Mouse (Mus musculus) mature B cell (primary cell): Measurements from ENCODE around the gene Il1rl1.

Experiments used
- in situ Hi-C: fragments of 300-500 bp; cut with MboI; formaldehyde crosslinking; loops from 2 replicates; pipeline ENCODE4 v1.14.3; 2019

Gene Il1rl1

DNA sequence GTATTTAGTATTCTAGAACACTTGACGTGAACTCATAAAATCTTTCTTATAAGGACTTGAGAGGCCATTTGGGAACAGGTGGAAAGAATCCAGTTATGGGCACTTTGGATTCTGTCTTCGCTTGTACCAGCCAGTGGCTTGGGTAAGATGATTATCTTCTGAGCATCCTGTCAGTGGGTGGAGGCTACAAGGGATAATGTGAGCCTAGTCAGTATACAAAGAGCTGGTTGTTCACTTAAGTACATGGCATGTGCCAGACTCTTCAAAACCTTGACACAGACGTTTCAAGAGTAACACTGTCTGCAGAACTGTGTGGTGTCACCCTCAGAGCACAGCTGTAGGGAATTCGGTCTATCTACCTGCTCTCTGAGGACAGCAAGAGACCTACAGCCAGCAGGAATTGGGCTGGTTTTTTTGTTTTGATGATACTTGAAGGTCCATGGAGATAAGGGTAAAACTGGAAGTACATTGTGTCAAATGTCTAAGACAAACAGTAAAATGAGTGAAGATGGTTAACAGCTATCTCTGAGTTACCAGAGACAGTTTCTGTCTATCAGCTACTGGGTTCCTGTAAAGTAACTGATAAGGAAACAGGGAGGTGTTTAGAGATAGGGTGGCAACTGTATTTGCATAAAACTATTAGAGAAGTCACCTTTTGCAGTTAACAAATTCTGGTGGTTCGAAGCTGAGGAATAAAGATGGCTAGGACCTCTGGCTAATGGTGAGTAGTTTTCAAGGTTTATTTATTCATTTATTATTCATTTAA is at the start of gene Il1rl1:
Gene Il1rl1 (plus strand): TSS at position 661 of the 766 bp plus-strand sequence.
- in situ Hi-C loops: no loop called here

DNA sequence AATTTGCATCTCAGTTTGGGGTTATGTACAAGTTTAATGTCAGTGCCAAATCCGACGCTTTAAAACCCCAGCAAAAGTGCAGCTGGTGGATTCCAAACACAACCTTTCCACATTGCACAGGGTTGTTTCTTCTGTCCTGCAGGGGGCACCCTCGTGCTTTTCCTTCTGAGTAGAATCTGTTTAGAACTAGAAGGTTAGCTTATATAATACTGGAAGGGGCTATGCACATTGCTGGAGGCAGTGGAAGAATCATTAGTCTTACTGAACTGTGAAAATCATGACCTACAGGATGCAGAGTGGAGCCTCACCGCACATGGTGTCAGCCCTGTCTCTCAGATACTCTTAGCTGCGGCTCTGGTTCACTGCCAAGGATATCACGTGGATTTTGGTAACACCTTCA is 49.3 kb upstream of the Il1rl1 start:
- in situ Hi-C loops: loop anchor here (10.0 kb wide), 2 partner anchors 165 to 265 kb away; no protein-coding TSS in a partner anchor

DNA sequence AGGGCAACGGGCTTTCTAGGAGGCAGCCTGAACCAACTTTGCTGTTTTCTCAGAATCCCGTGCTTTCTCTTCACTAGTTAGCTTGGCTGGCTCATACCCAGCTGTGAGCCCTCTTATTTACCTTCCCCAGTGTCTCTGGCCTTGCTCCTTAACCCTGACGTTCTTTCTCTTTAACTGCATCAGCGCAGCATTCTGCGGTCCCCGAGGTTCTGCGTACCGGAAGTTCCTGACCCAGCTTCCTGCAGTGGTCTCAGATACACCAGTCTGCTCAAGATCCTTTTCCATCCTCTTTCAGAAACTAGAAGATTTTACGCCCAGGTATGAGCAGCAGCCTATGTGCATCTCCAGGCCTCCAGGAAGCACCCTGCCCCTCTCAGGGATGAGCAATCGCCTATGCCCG is 48.4 kb upstream of the Il1rl1 start:
- in situ Hi-C loops: loop anchor here (10.0 kb wide), 2 partner anchors 164 to 266 kb away; no protein-coding TSS in a partner anchor

DNA sequence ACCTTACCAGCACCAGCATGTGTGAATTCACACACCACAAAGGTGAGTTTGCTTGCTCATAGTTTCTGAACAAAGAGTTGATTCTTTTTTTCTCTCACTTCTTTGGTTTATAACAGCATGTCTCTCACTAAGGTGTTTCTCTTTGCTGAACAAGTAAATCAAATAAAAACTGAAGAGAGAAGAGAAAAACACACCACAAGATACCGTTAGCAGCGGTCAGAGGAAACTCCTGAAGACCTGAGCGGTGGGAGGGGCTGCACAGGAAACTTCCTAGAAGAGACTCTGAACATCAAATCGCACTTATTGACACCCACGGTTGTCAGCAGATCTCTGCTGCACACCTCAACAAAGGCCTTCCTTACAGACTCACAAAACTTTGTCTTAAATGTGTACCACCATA is 46.5 kb upstream of the Il1rl1 start:
- in situ Hi-C loops: loop anchor here (10.0 kb wide), 2 partner anchors 162 to 268 kb away; no protein-coding TSS in a partner anchor

DNA sequence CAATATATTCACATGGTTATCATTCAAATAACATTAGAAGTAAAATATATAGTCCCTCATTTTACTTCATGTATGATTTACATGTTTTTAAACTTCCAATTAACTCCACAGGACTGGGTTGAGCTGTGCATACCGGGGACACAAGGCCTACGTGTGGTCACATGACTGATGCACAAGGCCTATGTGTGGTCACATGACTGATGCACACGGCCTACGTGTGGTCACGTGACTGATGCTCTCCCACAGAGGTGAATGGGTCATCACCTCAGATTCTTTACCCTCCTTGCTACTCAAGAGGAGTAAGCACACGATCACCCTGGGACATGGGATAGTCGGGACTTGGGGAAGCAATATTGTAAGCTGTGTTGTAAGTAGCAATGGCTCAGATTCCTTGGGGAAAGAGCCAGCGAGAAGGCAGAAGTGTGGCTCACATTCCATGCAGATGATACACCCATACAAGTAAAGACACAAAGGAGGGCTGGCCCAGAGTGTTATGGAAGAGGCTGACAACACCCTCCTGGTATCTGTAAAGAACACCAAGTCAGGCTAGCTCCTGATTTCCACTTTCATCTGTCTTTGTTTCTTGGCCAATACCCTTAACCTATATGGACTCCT is 44.3 kb upstream of the Il1rl1 start:
- in situ Hi-C loops: loop anchor here (10.0 kb wide), 2 partner anchors 160 to 270 kb away; no protein-coding TSS in a partner anchor

DNA sequence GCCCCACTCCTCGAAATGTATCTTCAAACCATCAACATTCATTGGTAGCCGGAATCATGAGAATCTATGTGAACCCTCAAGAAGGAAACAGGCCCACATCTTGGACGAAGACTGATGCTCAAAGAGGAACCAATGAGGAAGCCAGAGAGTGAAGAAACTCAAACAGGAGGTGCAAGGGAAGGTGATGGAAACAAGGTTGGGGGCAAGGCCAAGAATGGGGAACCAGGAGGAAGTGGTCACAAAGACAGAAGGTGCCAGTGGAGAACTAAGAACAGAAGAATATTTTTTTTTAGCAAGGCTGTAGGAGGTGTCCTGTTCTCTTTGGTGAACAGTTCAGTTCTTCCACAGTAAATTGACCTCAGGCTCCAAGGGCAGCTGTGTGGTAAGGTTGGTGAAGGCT is 38.0 kb upstream of the Il1rl1 start:
- in situ Hi-C loops: no loop called here

DNA sequence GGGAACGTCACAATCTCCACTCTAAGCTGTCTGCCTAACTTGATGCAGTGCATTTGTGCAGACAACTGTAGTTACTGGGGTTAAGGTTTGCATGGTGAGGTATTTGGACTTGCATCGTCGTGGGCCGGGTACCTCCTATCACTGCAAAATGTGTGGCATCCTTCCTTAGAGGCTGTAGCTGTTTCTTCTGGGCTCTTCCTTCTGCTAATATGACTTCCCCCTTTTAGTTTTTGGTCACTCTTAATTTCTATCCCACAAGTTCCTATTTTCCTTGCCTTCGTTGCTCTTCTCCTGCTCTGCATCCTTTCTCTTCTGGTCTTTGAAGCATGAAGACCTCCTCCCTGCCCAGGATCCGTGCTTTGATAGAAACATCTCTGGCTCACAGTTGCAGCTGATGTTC is 36.8 kb upstream of the Il1rl1 start:
- in situ Hi-C loops: no loop called here

DNA sequence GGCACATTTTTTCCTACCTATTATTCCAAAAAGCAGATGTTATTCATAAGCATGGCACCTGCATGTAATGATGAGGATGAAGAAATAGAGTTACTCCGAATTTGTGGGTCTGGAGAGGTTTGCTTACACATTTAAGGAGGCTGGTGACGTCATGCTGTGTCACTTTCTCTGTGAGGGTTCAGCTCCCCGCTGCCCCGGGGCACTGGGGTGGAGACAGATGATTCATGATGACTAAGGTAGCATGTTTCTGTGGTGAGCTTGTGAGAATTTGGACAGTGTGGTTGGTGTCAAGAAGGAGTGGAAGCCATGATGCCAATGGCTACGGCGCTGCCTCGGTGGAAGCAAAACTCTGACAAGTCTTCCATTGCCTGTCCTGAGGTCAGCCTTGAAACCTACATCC is 36.2 kb upstream of the Il1rl1 start:
- in situ Hi-C loops: no loop called here

DNA sequence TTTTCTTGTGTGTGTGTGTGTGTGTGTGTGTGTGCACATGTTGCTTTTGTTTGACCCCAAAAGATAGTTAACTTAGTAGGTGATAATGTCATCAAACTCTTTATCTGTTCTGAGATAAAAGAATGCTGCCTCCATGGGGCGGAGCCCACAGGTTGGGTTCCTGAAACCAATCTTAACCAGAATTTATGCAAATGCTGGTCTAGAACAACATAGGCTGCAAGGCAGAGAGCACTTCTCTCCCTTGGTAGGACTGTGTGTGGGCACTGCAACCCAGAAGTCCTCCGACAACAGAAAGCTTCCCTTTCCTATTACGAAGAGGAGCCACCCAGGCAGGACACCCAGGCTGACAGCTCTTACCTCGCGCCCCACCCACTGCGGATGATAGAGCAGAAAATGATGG is 29.7 kb upstream of the Il1rl1 start:
- in situ Hi-C loops: no loop called here

DNA sequence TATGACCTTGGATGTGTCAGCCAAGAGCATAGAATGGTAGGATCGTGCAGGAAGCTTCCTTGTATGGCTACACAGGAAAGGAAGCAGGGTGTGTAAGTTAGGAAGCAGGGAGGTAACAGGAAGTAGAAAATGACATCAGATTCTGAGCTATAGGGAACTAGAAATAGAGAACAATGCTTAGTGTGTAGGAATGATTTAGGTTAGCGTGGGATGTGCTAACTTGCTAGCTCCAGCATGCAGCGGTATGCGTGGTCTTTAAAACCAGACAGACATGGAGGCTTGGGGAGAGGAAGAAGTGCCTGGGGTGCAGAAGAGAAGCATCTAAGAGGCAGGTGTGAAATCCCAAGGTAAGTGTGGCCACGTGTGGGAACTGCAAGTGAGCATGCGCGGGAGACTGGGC is 24.7 kb upstream of the Il1rl1 start:
- in situ Hi-C loops: no loop called here

DNA sequence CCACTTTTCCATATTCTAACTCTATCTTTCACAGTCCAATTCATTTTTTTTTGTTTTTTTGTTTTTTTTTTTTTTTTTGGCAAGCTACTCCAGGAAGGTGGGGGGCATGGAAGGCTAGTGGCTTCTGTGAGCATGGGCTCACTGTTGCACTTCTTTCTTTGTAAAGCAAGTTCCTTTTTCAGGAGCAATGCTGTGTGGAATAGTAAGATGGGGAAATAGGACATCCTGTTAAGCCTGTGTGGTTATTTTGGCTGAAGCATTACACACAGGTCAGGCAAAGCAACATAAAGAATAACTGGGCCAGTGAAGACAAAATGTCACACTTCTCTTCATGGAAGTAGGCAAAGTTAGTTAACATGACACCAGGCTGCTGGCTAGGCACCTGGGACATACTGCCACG is 19.5 kb upstream of the Il1rl1 start:
- in situ Hi-C loops: no loop called here

DNA sequence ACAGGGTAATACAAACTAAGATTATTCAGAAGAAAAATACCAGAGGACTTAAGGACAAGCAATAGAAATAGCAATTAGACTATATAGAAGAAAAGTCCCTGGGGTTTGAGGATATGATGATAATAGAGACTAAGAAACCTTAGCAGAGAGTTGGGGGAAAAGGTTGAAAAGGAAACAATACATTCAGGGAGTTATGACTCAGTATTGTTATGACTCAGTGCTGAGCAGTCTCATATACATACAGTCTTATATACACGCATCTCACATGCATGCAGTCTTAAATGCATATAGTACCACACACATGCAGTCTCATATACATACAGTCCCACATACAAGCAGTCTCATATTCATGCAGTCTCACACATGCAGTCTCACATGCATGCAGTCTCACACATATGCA is 16.3 kb upstream of the Il1rl1 start:
- in situ Hi-C loops: no loop called here

DNA sequence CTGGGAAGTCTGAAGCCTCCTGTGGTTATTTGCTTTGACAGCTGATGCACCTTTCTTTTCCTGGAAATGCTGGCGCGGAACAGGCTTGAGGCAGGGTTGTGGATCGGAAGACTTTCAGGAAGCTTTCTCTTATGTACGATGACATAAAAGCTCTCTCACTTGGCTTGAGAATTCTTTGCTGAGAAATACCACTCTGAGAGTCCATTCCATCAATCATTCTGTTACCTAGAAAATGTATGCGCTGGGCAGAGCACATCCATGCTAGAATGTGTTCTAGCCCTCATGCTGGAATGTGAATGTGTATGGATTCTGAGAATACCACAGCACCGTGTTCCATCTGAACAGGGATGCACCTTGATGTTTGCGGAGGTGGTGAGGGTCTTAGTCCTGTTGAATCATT is 15.1 kb upstream of the Il1rl1 start:
- in situ Hi-C loops: no loop called here

DNA sequence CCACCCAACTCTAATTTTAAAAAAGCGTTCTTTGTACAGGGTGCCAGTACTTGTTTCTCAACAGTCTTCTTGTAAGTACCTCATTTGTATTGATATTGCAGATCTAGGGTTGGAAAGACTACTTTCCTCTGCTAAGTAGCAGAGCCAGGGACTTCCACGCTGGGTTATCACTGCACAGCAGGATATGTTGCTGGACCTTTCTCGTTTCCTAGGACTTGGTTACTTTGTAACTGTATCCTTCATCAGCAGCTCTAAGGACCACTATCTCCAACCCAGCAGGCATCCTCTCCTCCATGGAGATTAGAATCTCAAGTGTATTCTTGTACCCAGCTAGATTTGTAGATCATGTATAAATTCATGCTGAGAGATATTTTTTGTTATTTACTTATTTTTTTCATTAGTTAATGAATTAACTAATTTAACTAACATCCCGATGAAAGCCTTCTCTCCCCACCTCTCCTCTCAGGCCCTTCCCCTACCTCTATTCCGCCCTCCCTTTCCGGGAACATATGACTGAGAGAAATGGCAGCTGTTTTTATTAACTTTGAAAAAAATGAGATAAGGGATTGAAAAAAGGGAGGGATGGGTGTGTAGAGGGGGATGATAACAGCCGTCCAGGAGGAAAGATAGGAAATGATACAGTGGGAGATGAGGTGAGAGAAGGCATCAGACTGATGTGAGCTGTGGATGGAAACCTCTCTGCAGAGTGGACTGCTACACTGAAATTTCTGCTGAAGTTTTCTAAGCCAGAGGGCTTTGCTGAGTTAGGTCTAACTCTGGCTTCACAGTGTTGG is 14.3 kb upstream of the Il1rl1 start:
- in situ Hi-C loops: no loop called here

DNA sequence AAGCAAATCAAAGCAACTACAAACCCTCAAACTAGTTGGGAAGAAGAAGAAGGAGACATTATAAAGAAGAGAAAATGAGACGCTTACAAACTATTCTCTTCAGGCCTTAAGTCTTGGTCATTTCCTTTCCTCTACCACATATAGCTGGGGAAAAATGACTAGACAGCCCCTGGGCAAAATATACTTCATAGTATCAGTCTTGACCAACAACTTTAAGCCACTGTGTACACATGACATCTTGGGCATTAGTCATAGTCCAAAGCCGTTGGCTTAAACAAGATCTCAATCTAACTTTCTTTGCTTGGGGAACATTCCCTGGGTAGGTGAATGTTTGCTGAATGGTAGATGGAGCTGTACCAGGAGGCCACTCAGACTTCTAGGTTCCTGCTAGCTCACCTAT is 12.3 kb upstream of the Il1rl1 start:
- in situ Hi-C loops: no loop called here

DNA sequence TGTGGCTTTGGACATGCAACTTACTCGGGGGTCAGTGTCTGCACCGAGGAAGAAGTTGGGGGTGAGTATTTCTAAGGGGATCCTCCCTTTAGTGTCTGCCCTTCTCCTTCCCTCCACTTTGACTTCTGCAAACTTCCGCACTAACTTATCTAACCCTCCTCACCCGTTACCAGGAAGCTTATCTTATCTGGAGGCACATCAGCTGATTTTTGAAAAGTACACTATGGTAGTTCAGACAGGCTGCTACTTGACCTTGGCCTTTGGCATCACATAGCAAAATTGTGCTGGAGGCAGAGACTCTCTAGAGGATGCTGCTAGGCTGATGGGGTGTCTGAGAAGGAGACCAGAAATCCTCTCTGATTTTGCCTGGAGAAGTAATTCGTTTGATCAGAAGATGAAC is 10.9 kb upstream of the Il1rl1 start:
- in situ Hi-C loops: no loop called here

DNA sequence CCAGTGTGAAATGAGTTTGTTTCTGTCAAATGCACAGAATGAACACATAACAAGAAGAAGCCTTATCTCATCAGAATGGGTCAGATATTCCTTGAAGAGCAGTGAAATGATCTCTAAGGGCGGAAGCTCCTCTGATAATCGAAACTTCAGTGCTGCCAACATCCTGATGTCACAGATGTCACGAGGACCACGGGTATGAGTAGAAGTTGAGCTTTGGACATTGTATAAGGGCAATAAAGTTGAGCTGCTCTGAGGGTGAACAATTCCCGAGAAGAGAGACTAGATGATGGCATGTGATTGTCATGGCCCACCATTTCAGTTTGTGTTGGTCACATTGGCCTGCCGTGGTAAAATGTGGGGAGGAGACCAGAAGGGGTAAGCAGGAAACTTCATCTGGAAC is 5.5 kb upstream of the Il1rl1 start:
- in situ Hi-C loops: no loop called here

DNA sequence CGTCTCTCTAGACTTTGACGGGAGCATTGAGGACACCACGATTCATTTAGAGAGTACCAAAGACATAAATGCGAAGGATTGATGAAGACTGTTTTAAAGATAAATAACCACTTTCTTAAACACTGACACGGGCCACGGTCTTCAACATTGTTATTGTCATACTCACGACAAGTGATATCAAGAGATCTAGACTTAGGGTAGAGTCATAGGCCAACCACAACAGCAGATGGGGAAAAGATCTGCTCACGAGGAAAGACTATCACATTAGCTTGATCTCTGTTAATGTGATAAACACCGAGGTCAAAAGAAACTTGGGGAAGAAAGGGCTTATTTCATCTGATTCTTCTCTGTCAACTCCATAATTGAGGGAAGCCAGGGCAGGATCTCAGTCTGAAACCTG is 2.1 kb upstream of the Il1rl1 start:
- in situ Hi-C loops: no loop called here

DNA sequence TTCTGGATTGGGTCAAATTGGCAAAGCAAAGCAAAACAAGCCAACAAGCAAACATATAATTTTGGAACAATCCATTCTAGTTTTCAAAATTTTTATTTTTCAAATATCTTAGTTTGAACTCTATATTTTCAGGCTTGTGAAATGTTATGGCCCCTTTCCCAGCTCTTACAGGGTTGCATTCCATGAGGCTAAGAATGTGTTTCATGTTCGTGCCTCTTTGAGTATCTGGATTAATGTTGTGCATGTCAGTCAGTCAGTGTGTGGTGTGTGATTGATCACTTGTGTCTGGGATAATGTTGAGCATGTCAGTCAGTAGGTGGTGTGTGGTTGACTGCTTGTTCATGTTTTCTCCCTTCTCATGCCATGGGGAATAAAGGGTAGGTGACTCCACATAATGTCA is 1.5 kb upstream of the Il1rl1 start:
- in situ Hi-C loops: no loop called here

DNA sequence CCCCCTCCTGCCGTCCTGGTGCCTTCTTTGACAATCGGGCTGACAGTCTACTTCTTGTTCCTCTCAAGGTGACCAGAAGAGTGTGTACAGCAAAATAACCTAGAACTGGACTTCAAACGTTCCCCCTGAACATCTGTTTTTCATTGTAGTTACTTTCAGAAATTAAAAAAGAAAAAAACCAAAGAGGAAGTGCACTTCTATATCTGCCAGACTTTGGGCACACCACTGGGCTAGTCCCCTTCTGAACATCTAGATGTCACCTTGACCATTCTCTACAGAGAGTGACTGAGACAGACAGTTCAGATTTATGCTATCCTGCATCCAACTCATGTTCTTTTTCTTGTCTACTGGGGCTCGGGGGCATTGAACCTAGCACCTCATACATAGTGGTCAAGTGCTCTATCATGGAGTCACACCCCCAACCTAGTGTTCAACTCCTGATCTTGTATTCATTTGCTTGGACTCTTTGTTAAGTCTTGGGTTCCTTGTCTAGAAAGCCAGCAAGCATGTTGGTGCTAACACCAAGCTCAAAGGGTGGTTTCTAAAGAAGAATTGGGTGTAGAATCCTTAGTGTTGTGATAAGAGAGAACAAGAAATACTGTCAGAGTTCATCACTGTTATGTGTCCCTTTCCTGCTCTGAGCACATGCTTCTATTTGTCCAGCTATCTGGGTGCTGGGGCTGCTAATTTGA is 919 bp downstream of the Il1rl1 start:
- in situ Hi-C loops: no loop called here

DNA sequence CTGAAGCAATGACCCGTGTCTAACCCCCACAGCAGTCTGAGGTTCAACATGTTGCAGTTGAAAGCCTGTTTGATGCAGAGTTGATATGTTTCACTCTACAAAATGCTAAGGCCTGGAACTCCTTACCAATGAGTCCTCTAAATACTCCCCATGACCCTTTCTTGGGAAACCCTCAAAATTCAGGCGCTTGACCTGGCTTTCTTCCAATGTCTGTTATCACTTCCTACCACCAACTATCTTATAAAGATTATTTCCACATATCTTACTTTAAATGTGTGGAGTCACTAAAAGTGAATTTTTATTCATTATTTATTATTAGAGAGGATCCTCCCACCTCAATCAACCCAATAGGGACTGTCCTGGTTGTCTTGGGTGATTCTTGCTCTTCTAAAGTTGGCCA is 2.8 kb downstream of the Il1rl1 start:
- in situ Hi-C loops: no loop called here

DNA sequence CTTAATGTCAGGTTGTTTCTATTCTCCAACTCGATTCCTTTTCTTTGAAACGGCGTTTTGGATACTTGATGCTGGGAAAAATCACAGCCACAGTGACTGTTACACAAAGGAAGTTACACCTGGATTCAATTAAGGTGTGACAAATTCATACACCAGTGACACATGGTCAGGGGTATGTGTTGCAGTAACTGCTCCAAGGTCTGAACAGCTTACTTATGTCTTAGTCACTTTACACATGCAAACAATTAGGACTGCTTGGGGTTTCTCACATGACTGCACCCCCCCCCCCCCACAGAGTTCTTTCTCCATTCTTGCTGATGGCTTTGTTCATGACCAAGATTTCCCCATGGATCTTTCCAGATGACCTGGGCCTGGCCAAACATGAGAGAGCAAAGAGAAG is 6.6 kb downstream of the Il1rl1 start:
- in situ Hi-C loops: no loop called here
